Mouse (Mus musculus): Measurements from ENCODE around the gene Evc2. TPM values are rescaled to one million over a fixed set of nuclear protein-coding genes. Genes with fewer than 3 reads are reported as not detected.

Gene Evc2
- polyA plus RNA-seq, 1 experiment: 2.4 TPM

DNA sequence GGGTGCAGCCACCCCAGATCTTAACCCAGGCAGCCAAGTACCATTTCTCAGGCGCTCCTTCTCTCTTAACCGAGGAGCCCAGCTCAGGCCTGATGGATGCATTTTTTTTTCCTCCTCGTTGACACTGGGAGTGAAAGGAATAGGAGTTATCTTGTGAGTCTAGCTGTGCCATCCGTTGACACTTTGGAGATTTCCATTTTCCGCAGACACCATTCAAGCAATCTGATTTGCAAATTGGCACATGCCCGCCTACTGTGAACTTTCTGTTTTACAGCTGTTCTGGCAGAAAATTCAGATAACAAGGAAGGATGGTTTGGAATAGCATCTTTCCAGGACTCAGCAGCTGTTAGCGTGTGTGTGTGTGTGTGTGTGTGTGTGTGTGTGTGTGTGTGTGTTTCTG lies 39.1 kb downstream of the Evc2 start:
- H3K4me3 ChIP-seq (replicated peaks; ENCODE audit: control insufficient read depth, low read depth, low read length): no peak overlapping the region
- no peaks in the 10 kb centered on the region for H3K4me1 ChIP-seq (ENCODE audit: control insufficient read depth, insufficient read depth, low read length)
- TF ChIP-seq CTCF (IDR thresholded peaks at IDR 0.05; ENCODE audit: control insufficient read depth, insufficient read depth, low read length) (no peak), POLR2A (IDR thresholded peaks at IDR 0.05; ENCODE audit: borderline replicate concordance, control insufficient read depth, low read depth, low read length) (no peak)
- no peak overlapping the region for H3K27ac ChIP-seq (ENCODE audit: control insufficient read depth, insufficient read depth, low read depth, low read length, poor library complexity)
- 81% methylated on average over 7 of the region's 7 CpGs for WGBS

DNA sequence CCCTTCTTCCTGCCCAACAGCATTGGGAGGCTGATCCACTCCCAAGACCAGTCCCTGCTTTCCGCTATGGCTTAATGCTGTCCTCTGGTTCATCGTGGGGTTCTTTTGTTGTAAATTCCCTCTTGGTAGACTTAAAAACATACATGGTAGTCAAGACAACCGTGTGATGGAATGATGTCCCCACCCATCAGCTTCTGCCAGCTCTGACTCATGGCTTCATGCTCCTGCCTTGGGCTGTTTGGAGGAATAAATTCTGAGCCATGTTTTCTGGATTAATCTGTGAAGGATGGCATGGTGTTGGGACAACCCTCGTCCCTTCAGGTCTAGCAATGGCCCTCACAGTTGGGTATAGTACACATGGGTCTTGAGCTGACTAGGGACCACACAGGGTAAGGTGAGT lies 42.3 kb downstream of the Evc2 start:
- Histone ChIP-seq H3K4me1 (ENCODE audit: control insufficient read depth, insufficient read depth, low read length) (no peaks in the 10 kb centered on the region), H3K4me3 (replicated peaks; ENCODE audit: control insufficient read depth, low read depth, low read length) (no peak overlapping the region), H3K27ac (ENCODE audit: control insufficient read depth, insufficient read depth, low read depth, low read length, poor library complexity) (no peak overlapping the region)
- 76% methylated on average over 4 of the region's 4 CpGs for WGBS
- no peak for TF ChIP-seq POLR2A (IDR thresholded peaks at IDR 0.05; ENCODE audit: borderline replicate concordance, control insufficient read depth, low read depth, low read length)
- no peak for TF ChIP-seq CTCF (IDR thresholded peaks at IDR 0.05; ENCODE audit: control insufficient read depth, insufficient read depth, low read length)

- WGBS: 80% methylated on average over 3 of the region's 3 CpGs
- H3K4me1 ChIP-seq (ENCODE audit: control insufficient read depth, insufficient read depth, low read length): no peaks in the 10 kb centered on the region
- no peak overlapping the region for H3K27ac ChIP-seq (ENCODE audit: control insufficient read depth, insufficient read depth, low read depth, low read length, poor library complexity)
- TF ChIP-seq CTCF (IDR thresholded peaks at IDR 0.05; ENCODE audit: control insufficient read depth, insufficient read depth, low read length) (no peak), POLR2A (IDR thresholded peaks at IDR 0.05; ENCODE audit: borderline replicate concordance, control insufficient read depth, low read depth, low read length) (no peak)
- no peak overlapping the region for H3K4me3 ChIP-seq (replicated peaks; ENCODE audit: control insufficient read depth, low read depth, low read length)
These were observed 45.3 kb downstream of the Evc2 start for GRCm38 (mm10) chr5:37383570-37383969.

GRCm38 (mm10) chr5:37388646-37389045 lies 50.3 kb downstream of the Evc2 start:
- Histone ChIP-seq H3K4me3 (replicated peaks; ENCODE audit: control insufficient read depth, low read depth, low read length) (no peak overlapping the region), H3K4me1 (ENCODE audit: control insufficient read depth, insufficient read depth, low read length) (no peaks in the 10 kb centered on the region), H3K27ac (ENCODE audit: control insufficient read depth, insufficient read depth, low read depth, low read length, poor library complexity) (no peak overlapping the region)
- 67% methylated on average over 3 of the region's 3 CpGs for WGBS
- TF ChIP-seq POLR2A (IDR thresholded peaks at IDR 0.05; ENCODE audit: borderline replicate concordance, control insufficient read depth, low read depth, low read length) (no peak), CTCF (IDR thresholded peaks at IDR 0.05; ENCODE audit: control insufficient read depth, insufficient read depth, low read length) (no peak)

- no peak overlapping the region for H3K27ac ChIP-seq (ENCODE audit: control insufficient read depth, insufficient read depth, low read depth, low read length, poor library complexity)
- no peak overlapping the region for H3K4me3 ChIP-seq (replicated peaks; ENCODE audit: control insufficient read depth, low read depth, low read length)
- TF ChIP-seq POLR2A (IDR thresholded peaks at IDR 0.05; ENCODE audit: borderline replicate concordance, control insufficient read depth, low read depth, low read length) (no peak), CTCF (IDR thresholded peaks at IDR 0.05; ENCODE audit: control insufficient read depth, insufficient read depth, low read length) (no peak)
- no peaks in the 10 kb centered on the region for H3K4me1 ChIP-seq (ENCODE audit: control insufficient read depth, insufficient read depth, low read length)
- 72% methylated on average over 13 of the region's 13 CpGs for WGBS
These were observed 51.7 kb downstream of the Evc2 start for GRCm38 (mm10) chr5:37389808-37390495.

GRCm38 (mm10) chr5:37390923-37391322 lies 52.6 kb downstream of the Evc2 start:
- H3K4me1 ChIP-seq (ENCODE audit: control insufficient read depth, insufficient read depth, low read length): no peaks in the 10 kb centered on the region
- no peak overlapping the region for H3K27ac ChIP-seq (ENCODE audit: control insufficient read depth, insufficient read depth, low read depth, low read length, poor library complexity)
- WGBS: 89% methylated on average over 10 of the region's 10 CpGs
- TF ChIP-seq POLR2A (IDR thresholded peaks at IDR 0.05; ENCODE audit: borderline replicate concordance, control insufficient read depth, low read depth, low read length) (no peak), CTCF (IDR thresholded peaks at IDR 0.05; ENCODE audit: control insufficient read depth, insufficient read depth, low read length) (no peak)
- H3K4me3 ChIP-seq (replicated peaks; ENCODE audit: control insufficient read depth, low read depth, low read length): no peak overlapping the region

DNA sequence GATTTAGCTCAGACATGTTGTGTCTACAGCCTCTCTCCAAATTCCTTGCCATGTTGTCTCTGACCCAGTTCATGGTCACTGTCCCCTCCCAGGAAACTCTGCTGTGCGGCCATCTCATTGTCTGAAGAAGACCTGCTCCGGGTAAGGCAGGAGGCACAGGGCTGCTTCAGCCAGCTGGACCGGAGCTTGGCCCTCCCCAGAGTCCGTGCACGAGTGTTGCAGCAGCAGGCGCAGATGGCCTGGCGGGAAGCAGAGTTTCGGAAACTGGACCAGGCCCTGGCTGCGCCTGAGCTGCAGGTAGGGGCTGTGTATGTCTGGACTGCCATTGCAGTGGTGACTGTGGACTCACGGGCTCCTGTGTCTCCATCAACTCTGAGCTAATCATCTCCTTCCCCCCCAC lies 53.6 kb downstream of the Evc2 start:
- no peaks in the 10 kb centered on the region for H3K4me1 ChIP-seq (ENCODE audit: control insufficient read depth, insufficient read depth, low read length)
- WGBS: 82% methylated on average over 10 of the region's 10 CpGs
- TF ChIP-seq POLR2A (IDR thresholded peaks at IDR 0.05; ENCODE audit: borderline replicate concordance, control insufficient read depth, low read depth, low read length): no peak
- TF ChIP-seq CTCF (IDR thresholded peaks at IDR 0.05; ENCODE audit: control insufficient read depth, insufficient read depth, low read length): no peak
- no peak overlapping the region for H3K27ac ChIP-seq (ENCODE audit: control insufficient read depth, insufficient read depth, low read depth, low read length, poor library complexity)
- H3K4me3 ChIP-seq (replicated peaks; ENCODE audit: control insufficient read depth, low read depth, low read length): no peak overlapping the region

DNA sequence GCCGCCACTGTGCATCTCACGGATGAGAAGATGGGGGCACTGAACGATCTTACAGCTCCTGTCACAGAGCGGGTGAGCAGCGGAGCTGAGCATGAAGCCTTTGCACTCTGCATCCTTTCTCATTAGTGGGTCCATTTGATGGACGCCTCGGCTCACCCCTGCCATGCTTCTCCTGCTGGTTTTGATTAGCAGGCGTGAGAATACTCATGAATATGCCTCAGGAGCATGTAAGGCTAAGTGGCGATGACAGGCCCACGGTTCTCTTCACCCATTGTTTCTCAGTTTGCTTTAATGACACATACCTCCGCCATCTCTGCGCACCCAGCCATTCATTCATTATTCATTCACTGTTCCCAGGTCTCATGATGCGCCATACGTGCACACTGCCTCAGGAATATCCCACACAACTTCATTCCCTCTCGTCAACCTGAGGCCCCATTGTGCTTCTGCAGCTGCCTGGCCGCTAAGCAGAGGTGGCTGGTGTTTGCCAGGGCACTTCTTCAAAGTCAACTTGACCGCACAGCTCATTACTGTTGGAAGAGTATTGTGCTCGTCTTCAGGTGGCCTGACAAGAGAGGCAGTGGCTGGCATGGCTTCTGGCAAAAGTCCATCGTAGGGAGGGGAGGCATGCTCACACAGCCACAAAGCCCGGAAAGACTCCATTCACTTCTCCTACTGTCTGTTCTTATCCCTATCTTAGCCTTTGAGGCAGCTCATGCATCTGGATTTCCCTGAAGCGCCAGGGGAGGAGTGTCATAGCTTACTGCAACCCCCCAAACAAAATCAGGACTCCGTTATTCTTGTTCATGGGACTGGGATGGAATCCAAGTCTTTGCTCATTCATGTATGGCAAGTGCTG lies 57.1 kb downstream of the Evc2 start:
- WGBS: 84% methylated on average over 22 of the region's 22 CpGs
- Histone ChIP-seq H3K4me3 (replicated peaks; ENCODE audit: control insufficient read depth, low read depth, low read length) (no peak overlapping the region), H3K27ac (ENCODE audit: control insufficient read depth, insufficient read depth, low read depth, low read length, poor library complexity) (no peak overlapping the region), H3K4me1 (ENCODE audit: control insufficient read depth, insufficient read depth, low read length) (no peaks in the 10 kb centered on the region)
- TF ChIP-seq POLR2A (IDR thresholded peaks at IDR 0.05; ENCODE audit: borderline replicate concordance, control insufficient read depth, low read depth, low read length) (no peak), CTCF (IDR thresholded peaks at IDR 0.05; ENCODE audit: control insufficient read depth, insufficient read depth, low read length) (no peak)
